Mouse (Mus musculus) kidney, adult 2 months (tissue): Measurements from ENCODE around the gene Jak3. TPM values are rescaled to one million over a fixed set of nuclear protein-coding genes. Genes with fewer than 3 reads are reported as not detected.
A peak's percentile ranks its signal among the peaks of the same experiment; 100 is the strongest.

Source experiments
- DNase-seq: peaks from one replicate; pipeline ENCODE4 v3.0.0; 2021
- H3K27ac ChIP-seq: fragments of 200-500 bp; 2 replicates; pipeline ENCODE4 v1.5.1; 2012; ENCODE audit warnings: low read depth, low read length, control low read depth, inconsistent platforms; ENCODE audit not compliant: insufficient read depth
- H3K27me3 ChIP-seq: fragments of 200-500 bp; replicated peaks from 2 replicates; pipeline ENCODE4 v1.6.1; 2012; ENCODE audit warnings: mild to moderate bottlenecking, moderate library complexity, low read length, inconsistent platforms; ENCODE audit not compliant: control insufficient read depth, insufficient read depth
- H3K36me3 ChIP-seq: fragments of 200-500 bp; 2 replicates; pipeline ENCODE4 v1.6.1; 2012; ENCODE audit warnings: mild to moderate bottlenecking, moderate library complexity, low read length, inconsistent platforms; ENCODE audit not compliant: control insufficient read depth, insufficient read depth
- H3K4me1 ChIP-seq: fragments of 200-500 bp; 2 replicates; pipeline ENCODE4 v1.6.1; 2011; ENCODE audit warnings: low read length; ENCODE audit not compliant: control insufficient read depth, insufficient read depth
- H3K4me3 ChIP-seq: fragments of 200-500 bp; 2 replicates; pipeline ENCODE4 v1.5.1; 2011; ENCODE audit warnings: mild to moderate bottlenecking, low read depth, low read length, control low read depth; ENCODE audit not compliant: insufficient read depth
- CTCF ChIP-seq: fragments of 200-500 bp; conservative IDR thresholded peaks from 2 replicates; pipeline ENCODE4 v1.5.1; 2011; ENCODE audit warnings: low read depth, mild to moderate bottlenecking, control low read depth, low read length, moderate library complexity, mixed read lengths; ENCODE audit not compliant: insufficient read depth, insufficient read length
- POLR2A ChIP-seq: fragments of 200-500 bp; IDR thresholded peaks from one replicate; pipeline ENCODE4 v1.6.1; 2011; ENCODE audit warnings: low read depth, low read length, control low read depth
- WGBS: fragments of 180-500 bp; shearing (Covaris S2); methylation state at CpG from one replicate; pipeline ENCODE4 v1.1.7; 2018; 5-methylcytosine and 5-hydroxymethylcytosine counted together
- polyA plus RNA-seq: library from polyadenylated mRNA; depleted of rRNA; stranded (reverse); fragments of >200 nt; gene quantifications from 2 replicates; pipeline ENCODE4 v1.2.3, GENCODE M21; 2012

Gene Jak3
- polyA plus RNA-seq, 1 experiment: 15.1 TPM

DNA sequence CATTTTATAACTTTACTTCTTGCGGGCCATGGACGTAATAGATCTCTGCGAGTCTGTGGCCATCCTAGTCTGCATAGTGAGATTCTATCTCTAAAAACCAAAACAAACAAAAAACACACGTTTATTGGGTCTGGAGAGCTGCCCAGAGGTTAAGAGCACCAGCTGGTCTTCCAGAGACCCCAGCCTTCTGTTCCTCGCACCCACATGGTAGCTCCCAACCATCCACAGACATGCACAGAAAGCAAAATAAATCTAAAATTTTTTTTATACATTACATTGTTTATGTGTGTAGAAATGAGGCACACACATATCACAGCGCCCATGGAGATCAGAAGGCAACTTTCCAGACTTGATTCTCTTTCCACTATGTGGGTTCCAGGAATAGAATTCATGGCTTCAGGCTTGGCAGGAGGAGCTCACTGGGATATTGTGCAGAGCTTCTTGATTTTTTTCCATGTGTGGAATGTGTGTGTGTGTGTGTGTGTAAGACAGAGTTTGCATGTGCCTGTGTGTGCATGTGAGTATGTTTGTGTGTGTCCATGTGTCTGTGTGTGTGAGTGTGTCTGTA lies 3.8 kb upstream of the Jak3 start:
- WGBS: 63% methylated on average over 6 of the region's 6 CpGs
- no peaks in the 10 kb centered on the region for H3K36me3 ChIP-seq
- H3K27me3 ChIP-seq: no peaks in the 10 kb centered on the region
- peaks cover 5% of the 10 kb centered on the region; the same call in 1 of the 2 replicates for H3K4me1 ChIP-seq
- TF ChIP-seq CTCF (no peak), POLR2A (no peak)
- peak overlapping the region; percentile 48; the same call in 1 of the 2 replicates for H3K27ac ChIP-seq
- no peak overlapping the region for H3K4me3 ChIP-seq
- no peak for DNase-seq

DNA sequence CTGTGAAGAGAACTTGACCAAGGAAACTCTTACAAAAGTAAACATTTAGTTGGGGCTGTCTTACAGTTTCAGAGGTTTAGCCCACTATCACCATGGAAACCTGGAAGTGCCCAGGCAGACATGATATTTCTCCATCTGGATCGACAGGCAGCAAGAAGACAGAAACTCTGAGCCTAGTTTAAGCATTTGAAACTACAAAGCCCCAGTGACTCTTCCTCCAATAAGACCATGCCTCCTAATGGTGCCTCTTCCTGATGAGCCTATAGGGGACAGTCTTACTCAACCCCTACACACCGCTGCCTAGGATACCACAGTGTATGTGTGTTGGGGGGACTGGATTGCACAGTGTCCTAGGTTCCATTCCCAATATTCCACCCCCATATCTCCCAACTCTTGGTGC lies 2.0 kb upstream of the Jak3 start:
- TF ChIP-seq CTCF: no peak
- no peak for TF ChIP-seq POLR2A
- no peaks in the 10 kb centered on the region for H3K27me3 ChIP-seq
- WGBS: 83% methylated on average over 2 of the region's 2 CpGs
- DNase-seq: no peak
- H3K4me1 ChIP-seq: peaks cover 5% of the 10 kb centered on the region; the same call in 1 of the 2 replicates
- no peaks in the 10 kb centered on the region for H3K36me3 ChIP-seq
- H3K27ac ChIP-seq: no peak overlapping the region
- H3K4me3 ChIP-seq: no peak overlapping the region

DNA sequence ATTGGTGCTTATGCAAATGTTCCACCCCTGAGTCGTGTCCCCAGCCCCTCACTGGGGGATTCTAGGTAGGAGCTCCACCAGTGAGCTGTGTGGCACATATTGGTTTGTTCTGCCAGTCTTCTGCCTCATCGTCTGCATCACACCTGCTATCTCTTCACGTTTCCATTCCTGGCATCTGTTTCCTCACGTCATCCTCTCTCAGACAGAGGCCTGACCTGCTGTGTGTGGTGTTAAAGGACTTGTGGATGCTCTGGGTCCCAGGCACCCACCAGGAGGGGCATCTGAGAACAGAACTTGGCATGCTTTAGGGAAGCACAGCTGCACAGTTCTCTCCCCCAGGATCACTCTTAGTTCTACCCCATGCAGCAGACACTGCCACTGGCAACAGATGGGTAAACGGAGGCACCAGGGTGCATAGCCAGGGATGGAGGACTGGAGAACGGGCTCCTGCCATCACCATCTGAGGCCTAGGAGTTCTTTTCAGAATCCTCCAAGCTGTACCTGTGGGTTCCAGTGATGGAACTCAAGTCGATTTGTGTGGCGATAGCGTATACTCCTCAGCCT lies 558 bp upstream of the Jak3 start:
- Histone ChIP-seq H3K27ac (peak overlapping the region; percentile 86), H3K36me3 (no peaks in the 10 kb centered on the region), H3K27me3 (no peaks in the 10 kb centered on the region), H3K4me1 (peaks cover 5% of the 10 kb centered on the region; the same call in 1 of the 2 replicates), H3K4me3 (peak overlapping the region; percentile 99; the same call in 1 of the 2 replicates)
- no peak for DNase-seq
- 55% methylated on average over 9 of the region's 9 CpGs for WGBS
- TF ChIP-seq POLR2A (no peak), CTCF (no peak)

DNA sequence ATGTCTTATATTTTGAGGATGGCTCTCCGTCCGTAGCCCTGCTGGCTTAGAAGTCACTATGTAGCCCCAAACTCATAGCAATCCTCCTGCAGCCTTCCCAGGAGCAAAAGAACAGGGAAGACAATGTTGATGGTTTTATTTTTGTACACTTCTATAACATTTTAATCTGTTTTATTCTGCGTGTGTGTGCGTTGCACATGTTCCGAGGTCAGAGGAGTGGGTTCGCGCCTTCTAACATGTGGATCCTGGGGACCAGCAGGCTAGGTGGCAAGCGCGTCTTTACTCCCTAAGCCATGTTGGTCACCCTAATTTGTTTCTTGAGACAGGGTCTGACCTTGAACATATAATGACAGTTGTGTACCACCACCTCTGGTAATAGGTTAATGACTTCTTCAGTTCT lies 707 bp downstream of the Jak3 start:
- Histone ChIP-seq H3K4me1 (peaks cover 5% of the 10 kb centered on the region; the same call in 1 of the 2 replicates), H3K4me3 (peak overlapping the region; percentile 99), H3K27ac (peak overlapping the region; percentile 24), H3K36me3 (no peaks in the 10 kb centered on the region), H3K27me3 (no peaks in the 10 kb centered on the region)
- 62% methylated on average over 9 of the region's 9 CpGs for WGBS
- DNase-seq: no peak
- TF ChIP-seq CTCF (no peak), POLR2A (no peak)

DNA sequence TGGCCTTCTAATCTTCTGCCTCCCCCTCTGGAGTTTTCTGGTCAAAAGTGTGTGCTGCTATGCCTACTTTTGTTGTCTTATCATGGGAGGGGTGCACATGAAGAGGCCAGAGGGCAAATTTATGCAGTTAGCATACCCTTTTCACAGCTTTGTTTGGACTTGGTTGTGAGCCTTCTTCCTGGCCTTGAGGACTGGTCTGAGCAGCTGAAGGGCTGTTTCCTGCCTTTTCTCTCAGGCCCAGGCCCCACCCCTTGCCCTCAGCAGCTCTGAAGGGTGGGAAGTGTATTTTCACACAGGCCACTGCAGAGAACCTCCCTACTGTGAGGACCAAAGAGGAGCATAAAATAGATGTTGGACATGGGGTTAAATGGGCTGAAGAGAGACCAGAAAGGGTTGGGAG lies 1.5 kb downstream of the Jak3 start:
- no peaks in the 10 kb centered on the region for H3K36me3 ChIP-seq
- TF ChIP-seq CTCF: no peak
- TF ChIP-seq POLR2A: no peak
- H3K27ac ChIP-seq: peak overlapping the region; percentile 64; the same call in 1 of the 2 replicates
- H3K27me3 ChIP-seq: no peaks in the 10 kb centered on the region
- H3K4me3 ChIP-seq: no peak overlapping the region
- peak; percentile 49 for DNase-seq
- H3K4me1 ChIP-seq: peaks cover 5% of the 10 kb centered on the region; the same call in 1 of the 2 replicates

DNA sequence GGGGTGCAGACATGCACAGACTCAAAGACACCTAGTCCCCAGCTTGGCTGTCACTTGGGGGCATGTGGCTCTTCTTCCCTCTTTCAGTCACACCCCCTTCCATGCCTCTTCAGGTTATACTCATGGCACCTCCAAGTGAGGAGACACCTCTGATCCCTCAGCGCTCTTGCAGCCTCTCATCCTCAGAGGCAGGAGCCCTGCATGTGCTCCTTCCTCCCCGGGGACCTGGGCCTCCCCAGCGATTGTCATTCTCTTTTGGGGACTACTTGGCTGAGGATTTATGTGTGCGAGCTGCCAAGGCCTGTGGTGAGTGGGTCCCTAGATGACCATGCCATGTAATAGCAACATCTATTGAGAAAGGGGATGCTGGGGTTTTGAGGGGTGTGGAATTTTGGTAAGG lies 2.1 kb downstream of the Jak3 start:
- Histone ChIP-seq H3K4me3 (no peak overlapping the region), H3K27me3 (no peaks in the 10 kb centered on the region), H3K36me3 (no peaks in the 10 kb centered on the region), H3K4me1 (peaks cover 5% of the 10 kb centered on the region; the same call in 1 of the 2 replicates), H3K27ac (no peak overlapping the region)
- DNase-seq: no peak
- TF ChIP-seq POLR2A (no peak), CTCF (no peak)
- WGBS: 65% methylated on average over 4 of the region's 4 CpGs

DNA sequence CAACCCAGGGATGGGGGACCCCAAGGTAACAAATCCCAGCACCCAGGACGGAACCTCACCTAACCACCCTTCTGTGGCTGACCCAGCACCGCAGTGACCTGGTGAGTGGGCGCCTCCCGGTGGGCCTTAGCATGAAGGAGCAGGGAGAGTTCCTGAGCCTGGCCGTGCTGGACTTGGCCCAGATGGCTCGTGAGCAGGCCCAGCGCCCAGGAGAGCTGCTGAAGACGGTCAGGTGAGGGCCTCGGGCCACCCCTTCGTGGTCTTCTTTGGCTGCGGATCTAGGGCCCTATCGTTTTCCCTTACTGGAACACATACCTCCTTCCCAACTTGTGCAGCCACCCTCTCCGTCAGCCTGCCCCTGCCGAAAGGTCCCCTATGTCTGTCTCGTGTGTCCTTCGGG lies 3.0 kb downstream of the Jak3 start:
- DNase-seq: no peak
- WGBS: 58% methylated on average over 16 of the region's 16 CpGs
- Histone ChIP-seq H3K4me1 (peaks cover 5% of the 10 kb centered on the region; the same call in 1 of the 2 replicates), H3K36me3 (no peaks in the 10 kb centered on the region), H3K4me3 (no peak overlapping the region), H3K27me3 (no peaks in the 10 kb centered on the region), H3K27ac (no peak overlapping the region)
- no peak for TF ChIP-seq POLR2A
- TF ChIP-seq CTCF: no peak
